Mouse (Mus musculus): ENCODE results near the gene Trmt11.

DNA sequence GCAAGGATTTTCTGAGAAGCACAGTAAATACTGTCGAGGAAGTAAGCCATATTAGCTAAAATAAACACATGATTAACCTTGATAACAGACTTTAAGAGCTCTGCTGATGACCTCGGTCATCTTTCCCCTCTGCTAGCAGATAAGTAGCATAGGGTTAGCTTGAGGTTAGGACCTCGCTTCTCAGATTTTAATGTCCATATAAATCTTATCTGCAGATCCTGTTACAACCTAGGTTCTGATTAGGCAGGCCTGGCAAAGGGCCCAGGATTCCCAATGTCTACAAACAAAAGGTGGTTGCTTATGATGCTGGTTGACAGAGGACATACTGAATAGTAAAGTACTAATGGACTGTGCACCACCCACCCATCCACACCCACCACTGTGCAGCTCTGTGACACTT, 83.8 kb downstream of the Trmt11 start:
- TF ChIP-seq POLR2A (IDR thresholded peaks at IDR 0.05; ENCODE audit: borderline replicate concordance, extremely low read depth, insufficient read depth, insufficient read length, poor library complexity, severe bottlenecking) (no peak), CTCF (IDR thresholded peaks at IDR 0.05; ENCODE audit: borderline replicate concordance, extremely low read depth, insufficient read depth, insufficient read length) (no peak)

Measured in brain, embryonic 14.5 days (tissue).